Mouse (Mus musculus) midbrain, postnatal 0 days (tissue): Measurements from ENCODE around the gene Nfatc3. TPM values are rescaled to one million over a fixed set of nuclear protein-coding genes. Genes with fewer than 3 reads are reported as not detected.

Experiments used
- ATAC-seq: fragments of 200-750 bp; cut with Nextera tagmentation; 2 replicates; pipeline ENCODE4 v1.8.0; 2017; ENCODE audit warnings: moderate number of reproducible peaks, mild to moderate bottlenecking, moderate TSS enrichment, moderate library complexity; ENCODE audit not compliant: low FRiP score
- DNase-seq: peaks from one replicate; pipeline ENCODE4 v3.0.0-alpha.2; 2015; ENCODE audit warnings: low spot score
- H3K27ac ChIP-seq: fragments of 300-500 bp; sonication (generic); 2 replicates; pipeline ENCODE4 v1.5.1; 2014; ENCODE audit warnings: low read depth, mild to moderate bottlenecking, low read length, mixed read lengths
- H3K27me3 ChIP-seq: fragments of 300-500 bp; sonication (generic); 2 replicates; pipeline ENCODE4 v1.6.1; 2014; ENCODE audit warnings: low read length, control low read depth, mixed read lengths; ENCODE audit not compliant: insufficient read depth
- H3K36me3 ChIP-seq: fragments of 300-500 bp; sonication (generic); 2 replicates; pipeline ENCODE4 v1.6.1; 2014; ENCODE audit warnings: low read length, control low read depth, mixed read lengths; ENCODE audit not compliant: insufficient read depth
- H3K4me1 ChIP-seq: fragments of 300-500 bp; sonication (generic); 2 replicates; pipeline ENCODE4 v1.6.1; 2014; ENCODE audit warnings: mild to moderate bottlenecking, control low read depth, antibody characterized with exemption, low read length, mixed read lengths; ENCODE audit not compliant: insufficient read depth
- H3K4me2 ChIP-seq: fragments of 300-500 bp; sonication (generic); 2 replicates; pipeline ENCODE4 v1.6.1; 2014; ENCODE audit warnings: low read depth, mild to moderate bottlenecking, low read length, mixed read lengths; ENCODE audit not compliant: poor library complexity, severe bottlenecking
- H3K4me3 ChIP-seq: fragments of 300-500 bp; sonication (generic); 2 replicates; pipeline ENCODE4 v1.5.1; 2014; ENCODE audit warnings: low read depth, mild to moderate bottlenecking, low read length, moderate library complexity
- H3K9ac ChIP-seq: fragments of 300-500 bp; sonication (generic); replicated peaks from 2 replicates; pipeline ENCODE4 v1.6.1; 2014; ENCODE audit warnings: mild to moderate bottlenecking, low read length, moderate library complexity, mixed read lengths; ENCODE audit not compliant: poor library complexity, severe bottlenecking
- H3K9me3 ChIP-seq: fragments of 300-500 bp; sonication (generic); 2 replicates; pipeline ENCODE4 v1.6.1; 2016; ENCODE audit warnings: low read length, control low read depth
- CTCF ChIP-seq: IDR thresholded peaks from 2 replicates; pipeline ENCODE4 v1.5.1; 2016; ENCODE audit warnings: antibody characterized with exemption, mild to moderate bottlenecking
- WGBS: fragments of 180-500 bp; shearing (Covaris S2); extraction: QIAGEN DNeasy Blood & Tissue Kit; methylation state at CpG from one replicate; pipeline ENCODE4 v1.1.7; 2014; 5-methylcytosine and 5-hydroxymethylcytosine counted together
- polyA plus RNA-seq: library from polyadenylated mRNA; unstranded; fragments of >200 nt; fragmentation: Nextera tagmentation; extraction: Ambion mirVana; gene quantifications from 2 replicates; pipeline ENCODE4 v1.2.1, GENCODE M21; 2015
- total RNA-seq: library from RNA; depleted of rRNA; stranded (reverse); fragments of >200 nt; gene quantifications from 2 replicates; pipeline ENCODE4 v1.2.3, GENCODE M21; 2014

The Nfatc3 gene
- total and polyA plus RNA-seq, 2 experiments from 2014 or later = 2.7 to 18.0 TPM

- Histone ChIP-seq H3K4me3 (no peak overlapping the region), H3K9me3 (no peaks in the 10 kb centered on the region), H3K36me3 (peaks cover 16% of the 10 kb centered on the region), H3K4me2 (no peak overlapping the region), H3K27ac (no peak overlapping the region), H3K4me1 (no peaks in the 10 kb centered on the region), H3K27me3 (no peaks in the 10 kb centered on the region), H3K9ac (no peak overlapping the region)
- no peak for DNase-seq
- ATAC-seq = no peak
- WGBS = 90% methylated on average over 1 of the region's 1 CpGs
- TF ChIP-seq CTCF = no peak
These were observed 47.6 kb downstream of the Nfatc3 start for GRCm38 (mm10) chr8:106106193-106106592.

DNA sequence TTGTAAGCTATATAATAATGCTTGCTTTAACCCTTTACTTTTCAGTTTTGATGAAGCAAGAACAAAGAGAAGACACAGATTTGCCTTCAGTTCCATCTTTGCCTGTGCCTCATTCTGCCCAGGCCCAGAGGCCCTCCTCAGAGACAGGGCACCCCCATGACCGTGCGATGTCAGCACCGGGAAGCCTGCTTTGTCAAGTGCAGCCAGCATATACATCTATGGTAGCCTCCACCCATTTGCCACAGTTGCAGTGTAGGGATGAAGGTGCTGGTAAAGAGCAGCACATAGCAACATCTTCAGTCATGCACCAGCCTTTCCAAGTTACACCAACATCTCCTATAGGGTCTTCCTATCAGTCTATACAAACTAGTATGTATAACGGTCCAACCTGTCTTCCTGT, 49.4 kb downstream of the Nfatc3 start:
- peaks cover 11% of the 10 kb centered on the region for H3K36me3 ChIP-seq
- H3K9me3 ChIP-seq = no peaks in the 10 kb centered on the region
- H3K4me1 ChIP-seq = no peaks in the 10 kb centered on the region
- ATAC-seq (no peak), DNase-seq (no peak)
- no peak for TF ChIP-seq CTCF
- 96% methylated on average over 4 of the region's 4 CpGs for WGBS
- H3K27me3 ChIP-seq = no peaks in the 10 kb centered on the region
- no peak overlapping the region for H3K27ac ChIP-seq
- no peak overlapping the region for H3K4me2 ChIP-seq
- H3K4me3 ChIP-seq = no peak overlapping the region
- no peak overlapping the region for H3K9ac ChIP-seq

DNA sequence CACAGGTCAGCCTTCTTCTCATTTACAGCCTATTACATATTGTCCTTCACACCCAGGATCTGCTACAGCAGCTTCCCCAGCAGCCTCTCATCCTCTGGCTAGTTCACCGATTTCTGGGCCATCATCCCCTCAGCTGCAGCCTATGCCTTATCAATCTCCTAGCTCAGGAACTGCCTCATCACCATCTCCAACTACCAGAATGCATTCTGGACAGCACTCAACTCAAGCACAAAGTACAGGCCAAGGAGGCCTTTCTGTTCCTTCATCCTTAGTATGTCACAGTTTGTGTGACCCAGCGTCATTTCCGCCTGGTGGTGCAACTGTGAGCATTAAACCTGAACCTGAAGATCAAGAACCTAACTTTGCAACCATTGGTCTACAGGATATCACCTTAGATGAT, 50.1 kb downstream of the Nfatc3 start:
- TF ChIP-seq CTCF = no peak
- no peaks in the 10 kb centered on the region for H3K4me1 ChIP-seq
- no peaks in the 10 kb centered on the region for H3K27me3 ChIP-seq
- H3K36me3 ChIP-seq = peaks cover 11% of the 10 kb centered on the region
- no peak overlapping the region for H3K9ac ChIP-seq
- no peak overlapping the region for H3K4me3 ChIP-seq
- no peaks in the 10 kb centered on the region for H3K9me3 ChIP-seq
- no peak for ATAC-seq
- no peak overlapping the region for H3K4me2 ChIP-seq
- no peak overlapping the region for H3K27ac ChIP-seq
- 98% methylated on average over 3 of the region's 3 CpGs for WGBS
- DNase-seq = no peak

- WGBS = 91% methylated on average over 2 of the region's 2 CpGs
- H3K9me3 ChIP-seq = no peaks in the 10 kb centered on the region
- no peak overlapping the region for H3K4me3 ChIP-seq
- no peak overlapping the region for H3K4me2 ChIP-seq
- ATAC-seq = no peak
- no peak overlapping the region for H3K9ac ChIP-seq
- no peaks in the 10 kb centered on the region for H3K27me3 ChIP-seq
- DNase-seq = no peak
- H3K27ac ChIP-seq = no peak overlapping the region
- no peaks in the 10 kb centered on the region for H3K4me1 ChIP-seq
- no peak for TF ChIP-seq CTCF
- H3K36me3 ChIP-seq = peaks cover 14% of the 10 kb centered on the region
These were observed 53.4 kb downstream of the Nfatc3 start for GRCm38 (mm10) chr8:106112041-106112440.

DNA sequence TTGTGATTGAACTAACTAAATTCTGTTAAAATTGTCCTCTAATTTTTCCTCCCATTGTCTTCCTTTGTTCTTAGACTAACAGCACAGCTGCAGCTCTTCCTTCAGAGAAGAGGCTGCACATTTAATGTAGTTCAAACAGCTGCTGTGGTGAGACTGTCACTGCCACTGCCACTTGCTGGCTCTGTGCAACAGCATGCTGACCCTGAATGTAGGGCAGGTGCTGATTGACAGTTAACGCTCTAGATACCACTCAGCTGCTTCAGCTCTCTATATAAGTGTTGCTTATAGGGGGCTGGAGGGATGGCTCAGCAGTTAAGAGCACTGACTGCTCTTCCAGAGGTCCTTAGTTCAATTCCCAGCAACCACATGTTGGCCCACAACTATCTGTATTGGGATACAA, 53.9 kb downstream of the Nfatc3 start:
- no peak for TF ChIP-seq CTCF
- Histone ChIP-seq H3K4me3 (no peak overlapping the region), H3K27me3 (no peaks in the 10 kb centered on the region), H3K9me3 (no peaks in the 10 kb centered on the region), H3K36me3 (peaks cover 14% of the 10 kb centered on the region), H3K9ac (no peak overlapping the region), H3K4me2 (no peak overlapping the region), H3K4me1 (no peaks in the 10 kb centered on the region), H3K27ac (no peak overlapping the region)
- DNase-seq (no peak), ATAC-seq (no peak)
- WGBS = 86% methylated on average over 1 of the region's 1 CpGs

GRCm38 (mm10) chr8:106115897-106116296, 57.3 kb downstream of the Nfatc3 start:
- no peak overlapping the region for H3K4me2 ChIP-seq
- no peak overlapping the region for H3K4me3 ChIP-seq
- H3K4me1 ChIP-seq = no peaks in the 10 kb centered on the region
- H3K27ac ChIP-seq = no peak overlapping the region
- peaks cover 2% of the 10 kb centered on the region; the same call in 1 of the 2 replicates for H3K36me3 ChIP-seq
- 98% methylated on average over 3 of the region's 3 CpGs for WGBS
- H3K9ac ChIP-seq = no peak overlapping the region
- DNase-seq (no peak), ATAC-seq (no peak)
- H3K9me3 ChIP-seq = no peaks in the 10 kb centered on the region
- no peaks in the 10 kb centered on the region for H3K27me3 ChIP-seq
- peak; percentile 62 for TF ChIP-seq CTCF
